Mouse (Mus musculus) retina, postnatal 7 days (tissue): ENCODE results near the gene Rab43.
"Not testable (repeated sequence)": the region's sequence is repeated elsewhere in the genome, so short reads cannot be mapped to it uniquely, and the experiment has no call there.

Experiments used
- DNase-seq: peaks from one replicate; pipeline ENCODE4 v3.0.0-alpha.2; 2012; ENCODE audit warnings: low read depth, low spot score

Gene Rab43

GRCm38 (mm10) chr6:87786621-87787020, 25.3 kb downstream of the Rab43 start:
- DNase-seq, result no peak

GRCm38 (mm10) chr6:87784033-87784432, 27.9 kb downstream of the Rab43 start:
- DNase-seq, result no peak

- DNase-seq, result no peak
Measured at GRCm38 (mm10) chr6:87780546-87781301, 31.2 kb downstream of the Rab43 start.

GRCm38 (mm10) chr6:87779174-87780165, 32.5 kb downstream of the Rab43 start:
- no peak for DNase-seq

DNA sequence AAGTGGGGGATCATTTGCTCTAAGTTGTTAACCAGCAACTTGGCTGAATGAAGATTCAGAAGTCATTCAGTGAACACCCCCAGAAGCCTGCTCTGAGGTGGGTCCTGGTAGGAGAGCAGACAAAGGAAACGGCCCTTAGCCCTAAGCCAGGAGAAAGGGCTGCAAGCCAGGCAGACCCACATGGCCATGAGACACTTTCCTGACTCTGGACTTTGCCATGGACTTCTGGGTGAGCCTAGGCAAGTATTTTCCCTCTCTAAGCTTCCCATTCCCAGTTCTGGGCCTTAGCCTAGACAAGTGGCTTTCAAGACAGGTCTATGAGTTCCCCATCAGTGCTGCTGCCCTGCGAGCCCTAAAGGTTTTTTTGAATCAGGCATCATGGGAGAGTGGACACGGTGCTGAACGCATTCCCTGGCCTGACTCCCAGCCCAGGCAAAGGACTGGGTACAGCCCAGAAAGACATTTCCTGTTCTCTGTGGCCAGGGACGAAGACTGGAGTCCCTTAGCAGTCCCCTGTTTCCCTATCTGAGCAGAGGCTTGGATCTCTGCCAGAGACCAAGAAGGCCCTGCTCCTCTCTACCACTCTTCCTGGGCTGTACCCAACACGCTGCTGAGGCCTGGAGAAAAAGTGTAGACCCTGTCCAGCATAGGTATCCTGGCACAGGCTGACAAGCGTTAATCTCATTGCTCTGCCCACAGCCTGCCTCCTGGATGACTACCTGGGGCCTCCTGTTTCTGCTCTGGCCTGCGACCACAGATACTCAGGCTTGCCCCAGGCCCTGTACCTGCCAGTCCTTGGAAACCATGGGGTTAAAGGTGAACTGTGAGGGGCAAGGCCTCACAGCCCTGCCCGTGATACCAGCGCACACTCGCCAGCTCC, 33.4 kb downstream of the Rab43 start:
- no peak for DNase-seq

DNA sequence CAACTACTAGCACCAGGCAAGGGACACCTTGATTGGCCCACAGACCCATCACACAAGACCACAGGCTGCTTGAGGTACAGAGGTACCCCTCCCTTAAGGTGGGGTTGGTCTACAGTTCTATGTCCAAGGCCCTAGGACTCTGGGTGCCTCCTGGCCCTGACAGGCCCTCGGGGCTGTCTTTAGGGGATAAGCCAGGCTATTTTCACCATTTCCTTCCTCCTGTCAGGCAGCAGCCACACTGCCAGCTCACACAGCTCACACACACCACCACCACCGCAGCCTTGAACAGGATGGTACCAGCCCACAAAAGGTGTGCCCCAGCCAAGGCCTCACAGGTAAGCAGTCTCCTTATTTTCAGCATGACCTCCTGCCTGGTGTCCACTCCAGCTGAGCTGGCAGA, 34.1 kb downstream of the Rab43 start, which contains the start of gene Gp9:
Gene Gp9 (plus strand): TSS at position 231 of the 400 bp plus-strand sequence.
- DNase-seq, result no peak

- DNase-seq, result no peak
Measured at GRCm38 (mm10) chr6:87776663-87777062, 35.3 kb downstream of the Rab43 start.

DNA sequence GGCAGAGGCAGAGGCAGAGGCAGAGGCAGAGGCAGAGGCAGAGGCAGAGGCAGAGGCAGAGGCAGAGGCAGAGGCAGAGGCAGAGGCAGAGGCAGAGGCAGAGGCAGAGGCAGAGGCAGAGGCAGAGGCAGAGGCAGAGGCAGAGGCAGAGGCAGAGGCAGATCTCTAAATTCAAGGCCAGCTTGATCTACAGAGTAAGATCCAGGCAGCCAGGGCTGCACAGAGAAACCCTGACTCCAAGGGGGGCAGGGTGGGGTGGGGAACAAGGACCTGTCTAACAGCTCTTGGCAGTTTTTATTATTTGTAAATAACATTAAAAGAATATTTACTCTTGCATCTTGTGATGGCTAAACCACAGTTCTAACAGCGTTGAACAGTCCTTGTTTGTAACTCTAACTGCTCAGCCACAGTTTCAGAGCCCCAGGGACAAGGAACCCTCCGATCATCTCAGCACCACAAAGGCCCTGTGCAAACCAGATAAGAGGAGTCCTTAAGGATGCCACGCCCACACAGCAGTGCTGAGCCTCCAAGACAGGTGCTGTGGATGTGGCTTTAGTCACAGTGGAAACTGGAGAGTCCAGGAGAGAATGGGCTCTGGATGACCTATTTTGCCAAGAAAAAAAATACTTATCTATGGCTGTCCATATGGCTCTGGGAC, 36.2 kb downstream of the Rab43 start:
- DNase-seq, result no peak

DNA sequence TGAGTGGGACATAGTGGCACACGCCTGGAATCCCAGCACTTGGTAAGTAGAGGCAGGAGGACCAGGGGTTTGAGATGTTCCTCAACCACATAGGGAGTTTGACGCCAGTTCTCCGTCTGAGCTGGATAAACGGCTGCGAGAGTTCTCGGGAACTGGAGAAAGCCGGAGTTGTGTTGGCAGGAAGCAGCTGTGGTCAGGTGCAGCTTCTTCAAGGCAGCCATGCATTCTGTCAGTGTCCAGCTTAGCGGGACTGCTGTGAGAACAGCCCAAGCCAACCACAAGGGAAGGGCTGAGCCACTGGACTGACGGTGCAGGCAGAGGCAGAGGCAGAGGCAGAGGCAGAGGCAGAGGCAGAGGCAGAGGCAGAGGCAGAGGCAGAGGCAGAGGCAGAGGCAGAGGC, 37.1 kb downstream of the Rab43 start:
- DNase-seq, result no peak

DNA sequence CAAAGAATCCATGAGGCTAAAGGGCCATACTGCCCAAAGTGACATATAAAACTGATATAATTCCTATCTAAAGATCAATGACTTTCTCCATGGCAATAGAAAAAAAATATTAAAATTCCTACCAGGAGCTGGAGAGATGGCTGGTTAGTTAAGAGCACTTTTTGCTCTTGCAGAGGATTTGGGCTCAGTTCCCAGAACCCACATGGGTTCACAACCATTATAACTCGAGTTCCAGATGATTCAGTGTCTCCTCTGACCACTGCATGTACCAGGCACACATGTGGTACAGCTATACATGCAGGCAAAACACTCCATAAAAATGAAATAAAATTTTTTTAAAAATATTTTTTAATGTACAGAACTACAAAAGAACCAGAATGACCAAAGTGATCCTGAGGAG, 37.5 kb downstream of the Rab43 start:
- no peak for DNase-seq

- DNase-seq, result no peak
Measured at GRCm38 (mm10) chr6:87770626-87771025, 41.3 kb downstream of the Rab43 start.

DNA sequence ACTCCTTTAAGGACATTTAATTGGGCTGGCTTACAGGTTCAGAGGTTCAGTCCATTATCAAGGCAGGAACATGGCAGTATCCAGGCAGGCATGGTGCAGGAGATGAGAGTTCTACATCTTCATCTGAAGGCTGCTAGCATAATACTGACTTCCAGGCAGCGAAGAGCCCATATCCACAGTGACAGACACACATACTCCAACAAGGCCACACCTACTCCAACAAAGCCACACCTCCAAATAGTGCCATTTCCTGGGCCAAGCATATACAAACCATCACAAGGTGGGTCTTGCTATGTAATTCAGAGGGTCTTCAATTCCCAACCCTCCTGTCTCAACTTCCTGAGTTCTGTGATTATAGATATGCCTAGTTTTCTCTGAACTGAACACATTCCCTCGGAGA, 47.7 kb downstream of the Rab43 start:
- not testable (repeated sequence) for DNase-seq

GRCm38 (mm10) chr6:87763376-87764280, 48.3 kb downstream of the Rab43 start:
- DNase-seq, result no peak

DNA sequence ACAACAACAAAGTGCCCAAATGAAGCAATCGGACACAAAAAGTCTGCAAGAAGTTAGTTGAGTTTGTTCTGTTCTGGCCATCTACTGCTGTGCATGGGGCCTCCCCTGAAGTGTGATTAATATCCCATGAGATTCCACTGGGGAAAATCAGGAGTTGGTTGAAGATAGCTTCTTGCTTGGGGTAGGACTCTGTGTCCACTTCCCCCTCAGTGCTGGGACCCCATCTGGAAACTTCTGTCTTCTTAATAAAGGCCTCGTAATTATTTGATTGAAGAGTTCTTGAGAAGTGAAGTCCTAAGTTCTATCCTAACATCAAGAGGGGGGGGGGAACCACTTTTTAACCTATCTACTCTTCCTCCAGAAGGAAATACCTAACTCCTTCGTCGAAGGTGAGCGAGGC, 49.8 kb downstream of the Rab43 start:
- no peak for DNase-seq

- no peak for DNase-seq
Measured at GRCm38 (mm10) chr6:87759850-87760249, 52.1 kb downstream of the Rab43 start.

DNA sequence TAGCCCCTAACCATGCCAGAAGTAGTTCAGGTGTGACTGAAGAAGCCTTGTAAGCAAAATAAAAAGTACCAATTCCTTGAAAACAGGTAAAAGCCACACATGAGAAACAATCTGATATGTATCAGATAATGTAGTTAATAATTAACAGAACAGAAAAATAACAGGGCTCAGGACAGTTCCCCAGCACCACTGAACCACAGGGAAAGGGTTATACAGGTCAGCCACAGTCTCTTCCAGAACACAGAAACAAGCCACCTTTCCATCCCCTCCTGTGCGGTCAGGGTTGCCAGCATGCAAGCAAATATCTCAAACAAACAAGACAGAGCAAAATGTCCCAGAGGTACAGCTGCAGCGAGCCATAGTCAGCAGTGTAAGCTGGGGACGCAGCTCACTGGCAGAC, 52.6 kb downstream of the Rab43 start:
- no peak for DNase-seq

GRCm38 (mm10) chr6:87756896-87757295, 55.1 kb downstream of the Rab43 start:
- no peak for DNase-seq

DNA sequence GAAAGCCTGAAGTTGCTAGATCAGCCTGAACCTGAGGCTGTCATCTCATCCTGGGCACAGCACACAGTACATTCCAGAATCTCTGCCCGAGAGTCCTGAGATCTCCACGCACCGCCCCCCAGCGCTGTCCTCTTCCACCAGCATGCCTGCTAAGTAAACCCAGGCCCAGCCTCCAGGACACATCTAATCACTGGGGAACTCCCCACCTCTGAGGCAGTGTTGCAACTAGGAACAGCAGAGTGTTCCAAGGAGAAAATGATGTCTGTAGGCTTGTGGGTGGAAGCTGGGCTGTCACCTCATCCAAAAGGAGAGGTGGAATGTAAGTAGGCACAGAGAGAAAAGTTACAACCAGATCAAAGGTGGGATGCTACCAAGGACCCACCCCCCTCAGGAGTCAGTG, 56.8 kb downstream of the Rab43 start:
- DNase-seq, result no peak

DNA sequence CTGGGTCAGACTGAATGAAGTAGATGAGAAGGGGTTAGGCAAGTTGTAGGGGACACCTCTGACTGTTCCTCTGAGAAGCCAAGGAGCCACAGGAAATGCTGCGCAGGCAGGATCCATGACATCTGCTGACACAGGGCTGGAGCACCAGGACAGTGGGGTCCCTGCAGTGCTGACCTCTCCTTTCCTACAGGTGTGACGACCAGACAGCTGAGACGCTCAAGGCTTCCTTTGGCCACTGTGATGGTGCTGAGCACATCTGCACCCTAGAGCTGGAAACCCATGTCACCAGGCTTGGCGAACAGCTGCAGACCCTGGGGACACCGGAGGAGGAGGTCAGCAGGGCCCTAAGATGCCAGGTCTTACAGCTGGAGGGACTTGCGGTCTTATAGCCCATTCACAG, 60.4 kb downstream of the Rab43 start:
- DNase-seq, result no peak
